Mouse (Mus musculus) lung, postnatal 14 days (tissue): ENCODE results near the gene Rex1bd.

ENCODE experiments used
- DNase-seq: peaks from one replicate; pipeline ENCODE4 v3.0.0; 2021

The Rex1bd gene

DNA sequence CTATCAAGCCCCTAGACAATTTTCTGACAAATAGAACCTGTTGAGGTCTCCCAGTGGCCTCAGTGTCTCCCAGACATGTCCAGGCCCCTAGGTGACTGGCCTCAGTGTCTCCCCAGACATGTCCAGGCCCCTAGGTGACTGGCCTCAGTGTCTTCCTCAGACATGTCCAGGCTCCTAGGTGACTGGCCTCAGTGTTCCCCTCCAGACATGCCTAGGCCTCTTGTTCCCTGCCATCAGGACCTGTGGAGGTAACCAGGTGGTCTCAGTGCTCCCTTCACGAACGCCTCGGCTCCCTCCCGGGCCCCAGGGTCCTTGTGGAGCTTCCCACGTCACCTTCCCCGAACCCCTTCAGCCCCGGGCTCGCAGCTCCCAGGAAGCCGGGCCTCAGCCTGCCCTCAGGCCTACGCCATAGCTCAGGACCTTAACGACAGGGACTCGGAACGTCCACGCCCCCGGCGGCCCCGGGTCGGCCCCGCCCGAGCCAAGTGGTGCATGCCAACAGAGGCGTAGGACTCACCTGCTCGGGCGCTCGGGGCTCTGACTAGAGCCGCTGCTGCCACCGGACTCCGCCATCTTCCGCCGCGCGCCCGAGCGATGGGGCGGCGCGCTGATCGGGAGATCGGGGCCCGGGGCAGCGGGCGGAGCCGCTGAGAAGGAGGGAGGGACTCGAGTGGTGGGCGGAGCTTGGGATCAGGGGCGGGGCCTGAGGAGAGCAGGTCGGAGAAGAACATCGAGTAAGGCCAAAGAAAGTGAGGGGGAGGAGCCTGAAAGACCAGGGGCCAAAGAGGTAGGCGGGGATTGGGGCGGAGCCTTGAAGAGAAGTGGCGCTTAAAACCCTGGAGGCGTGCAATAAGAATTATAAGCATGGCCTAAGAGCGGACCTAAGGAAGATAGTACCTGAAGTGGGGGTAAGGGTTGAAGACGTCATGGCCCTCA, 30.0 kb downstream of the Rex1bd start, which contains the start of gene Klhl26:
Gene Klhl26, minus strand, starts transcription at position 636 of the 936 bp plus-strand sequence.
- DNase-seq = peak; percentile 98

- no peak for DNase-seq
Observed at GRCm38 (mm10) chr8:70471856-70472255, 34.7 kb downstream of the Rex1bd start.

- no peak for DNase-seq
Observed at GRCm38 (mm10) chr8:70469938-70470337, 36.6 kb downstream of the Rex1bd start.

- DNase-seq = no peak
Observed at GRCm38 (mm10) chr8:70469295-70469916, 37.1 kb downstream of the Rex1bd start.

DNA sequence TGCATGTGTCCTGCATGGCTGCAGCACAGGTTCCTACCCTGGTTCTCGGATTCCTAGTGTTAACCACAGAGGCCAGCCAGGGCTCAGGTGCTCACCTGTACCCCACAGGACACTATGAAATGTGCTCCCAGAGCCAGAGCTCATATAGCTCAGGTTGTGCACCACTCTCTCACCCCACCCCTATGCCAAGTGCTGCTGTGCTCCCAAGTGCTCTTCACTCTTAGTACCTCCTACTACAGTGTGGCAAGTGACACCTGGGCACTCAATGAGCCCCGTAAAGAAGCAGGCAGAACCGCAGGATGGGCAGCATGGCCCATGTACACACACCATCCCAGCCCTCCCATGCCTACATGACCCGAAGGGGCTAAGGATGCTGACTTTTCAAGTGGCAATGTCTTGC, 37.8 kb downstream of the Rex1bd start:
- no peak for DNase-seq

DNA sequence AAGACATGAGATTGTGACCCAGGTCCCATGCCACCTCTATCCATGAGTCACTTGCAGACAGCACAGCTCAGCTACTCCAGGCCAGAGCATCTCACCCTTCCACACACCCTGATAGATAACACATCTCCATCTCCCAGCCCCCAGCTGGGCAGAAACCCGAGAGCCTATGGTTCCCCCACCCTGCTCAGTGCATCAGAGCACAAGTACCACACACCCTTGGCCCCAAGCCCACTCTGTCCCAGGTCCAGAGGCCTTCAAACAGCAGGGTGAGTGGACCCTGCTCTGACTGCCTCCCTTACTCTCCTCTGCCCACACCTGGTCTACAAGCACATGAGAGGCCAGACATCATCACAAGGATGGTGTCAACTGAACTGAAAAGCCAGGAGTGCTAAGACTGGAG, 38.6 kb downstream of the Rex1bd start:
- DNase-seq = no peak

DNA sequence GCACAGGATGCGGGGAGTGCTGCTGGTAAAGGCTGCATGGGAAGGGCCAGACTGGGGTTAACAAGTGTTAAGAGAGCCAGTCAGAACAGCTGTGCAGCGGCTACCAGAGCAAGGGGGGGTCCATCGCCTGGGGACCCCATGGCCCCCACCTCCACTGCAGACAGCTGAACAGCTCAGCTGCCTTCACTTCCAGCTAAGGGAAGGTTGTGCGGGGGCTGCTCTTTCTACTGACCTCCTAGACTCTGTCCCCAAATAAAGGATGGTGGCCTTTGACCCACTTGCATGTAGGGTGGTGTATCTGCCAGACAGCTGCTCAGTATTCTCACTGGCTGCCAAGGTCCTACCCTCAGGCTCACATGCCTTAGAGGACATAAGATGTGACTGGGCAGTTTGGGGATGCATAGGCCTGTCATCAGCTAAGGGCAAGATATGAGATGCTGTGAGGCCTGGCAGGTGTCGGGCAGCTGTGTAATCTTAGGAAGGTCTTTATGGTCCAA, 39.3 kb downstream of the Rex1bd start:
- no peak for DNase-seq

GRCm38 (mm10) chr8:70466771-70467170, 39.8 kb downstream of the Rex1bd start:
- no peak for DNase-seq

DNA sequence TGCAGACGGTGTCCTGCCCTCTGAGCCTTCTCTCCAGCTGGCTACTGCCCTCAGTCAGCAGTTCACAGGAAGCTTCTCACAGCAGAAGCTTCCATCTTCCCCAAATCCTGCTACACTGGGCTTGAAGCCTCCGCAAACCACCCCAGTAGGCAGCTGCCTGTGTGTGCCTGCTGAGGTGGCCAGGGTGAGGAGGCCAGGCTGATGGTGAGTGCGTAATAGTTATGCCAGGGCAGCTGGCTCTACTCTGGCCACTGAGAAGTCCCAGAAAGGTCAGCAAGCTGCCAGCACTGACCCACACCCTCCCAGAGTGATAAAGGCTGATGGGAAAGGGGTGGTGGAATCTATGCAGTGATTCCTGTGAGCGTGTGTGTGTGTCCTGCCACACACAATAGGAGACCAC, 40.2 kb downstream of the Rex1bd start:
- no peak for DNase-seq

DNA sequence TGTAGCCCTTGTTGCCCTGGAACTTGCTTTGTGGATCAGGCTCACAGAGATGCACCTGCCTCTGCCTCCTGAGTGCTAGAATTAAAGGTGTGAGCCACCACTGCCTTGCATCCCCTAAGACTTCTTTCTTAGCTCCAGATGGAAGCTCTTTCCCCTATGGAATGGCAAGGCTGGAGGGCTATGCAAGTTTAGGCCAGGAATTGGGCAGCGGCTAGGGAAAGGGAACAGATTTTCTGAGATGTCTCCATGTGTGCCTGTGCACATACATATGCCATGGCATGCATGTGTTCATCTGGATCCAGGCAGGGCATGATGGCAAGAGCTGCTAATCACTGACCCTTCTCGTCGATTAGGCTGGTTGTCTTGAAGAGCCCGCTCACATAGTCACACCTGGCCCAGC, 40.9 kb downstream of the Rex1bd start:
- no peak for DNase-seq

DNA sequence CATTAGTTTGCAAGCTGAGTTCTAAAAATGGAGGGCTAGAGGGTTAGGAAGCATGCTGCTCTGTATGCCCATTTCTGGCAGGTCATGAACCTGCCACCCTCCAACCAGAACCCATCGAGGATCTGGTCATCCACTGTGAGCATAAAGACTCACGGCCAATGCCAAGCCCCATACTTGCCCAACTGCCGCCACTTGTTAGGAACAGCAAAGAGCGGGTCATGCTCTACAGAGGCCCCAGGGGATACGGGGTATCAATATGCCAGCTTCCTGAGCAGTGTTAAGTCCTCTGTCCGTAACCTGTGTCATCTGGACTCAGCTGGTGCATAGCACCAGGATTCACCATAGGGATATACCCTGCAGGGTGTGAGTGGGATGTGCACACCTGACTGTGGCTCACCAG, 42.4 kb downstream of the Rex1bd start:
- DNase-seq = no peak

DNA sequence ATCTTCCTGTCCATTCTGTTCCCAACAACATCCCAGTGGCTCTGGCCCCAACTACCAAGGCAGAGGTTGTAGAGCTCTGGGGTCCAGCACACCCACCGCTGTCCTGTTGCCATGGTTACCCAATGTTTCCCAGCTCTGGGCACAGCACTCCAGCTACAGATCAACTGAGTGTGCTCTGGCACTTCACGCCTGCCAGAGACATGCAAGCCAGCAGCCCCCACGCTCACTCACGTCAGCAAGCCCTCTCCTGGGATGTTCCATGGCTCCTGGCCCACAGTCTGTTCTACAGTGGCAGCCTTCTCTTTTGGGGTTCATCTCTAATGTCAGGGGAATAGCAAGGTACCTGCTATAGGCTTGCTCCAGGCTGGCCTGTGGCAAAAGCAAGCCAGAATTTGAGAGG, 43.2 kb downstream of the Rex1bd start:
- DNase-seq = no peak

DNA sequence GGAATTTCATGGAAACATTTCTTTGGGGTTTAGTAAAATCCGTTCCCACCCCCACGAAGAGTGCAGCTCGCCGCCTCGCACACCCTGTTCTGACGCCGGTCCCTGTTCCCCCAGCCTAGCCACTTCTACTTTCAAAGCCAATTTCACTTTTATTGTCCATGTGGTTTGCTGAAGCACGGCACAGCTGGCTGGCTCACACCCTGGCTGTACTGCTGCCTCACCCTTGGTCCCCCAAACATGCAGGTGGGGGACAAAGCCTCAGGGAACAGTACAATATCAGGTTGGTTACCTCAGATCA, 44.1 kb downstream of the Rex1bd start:
- DNase-seq = no peak

- DNase-seq = no peak
Observed at GRCm38 (mm10) chr8:70461765-70462515, 44.6 kb downstream of the Rex1bd start.

DNA sequence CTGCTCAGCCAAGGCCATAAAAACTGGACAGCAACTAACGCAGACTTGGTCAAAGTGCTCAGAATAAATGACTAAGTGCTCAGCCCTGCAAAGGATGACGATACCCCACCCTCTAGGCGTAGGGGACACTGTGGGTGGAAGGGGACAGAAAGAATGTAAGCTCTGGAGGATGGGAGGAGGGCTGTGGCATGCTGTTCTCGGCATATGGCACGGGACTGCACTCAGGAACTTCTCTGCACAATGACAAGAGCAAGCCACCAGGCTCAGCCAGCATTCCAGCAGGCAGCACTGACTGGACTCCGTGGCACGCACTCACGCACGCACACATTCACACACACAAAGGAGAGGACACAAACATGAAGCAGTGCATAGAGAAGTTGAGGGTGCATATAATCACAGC, 45.9 kb downstream of the Rex1bd start:
- DNase-seq = no peak

DNA sequence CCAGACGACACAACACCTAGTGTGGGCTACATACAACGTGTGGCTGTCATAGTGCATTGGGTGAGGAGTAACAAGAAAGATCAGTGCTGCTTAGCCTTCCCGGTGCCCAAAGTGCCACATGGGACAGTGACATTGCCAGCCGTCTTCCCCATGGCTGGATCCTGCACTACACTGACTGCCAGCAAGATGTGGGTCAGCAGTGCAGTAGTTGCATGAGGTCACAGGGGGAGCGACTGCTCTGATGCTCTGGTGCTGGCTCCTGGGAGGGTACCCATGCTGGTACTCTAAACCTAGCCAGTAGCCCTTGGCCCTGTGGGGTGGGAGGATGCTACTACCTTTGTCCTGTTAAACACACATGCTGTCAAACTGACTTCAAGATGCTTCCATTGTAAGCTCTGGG, 46.4 kb downstream of the Rex1bd start:
- DNase-seq = no peak

DNA sequence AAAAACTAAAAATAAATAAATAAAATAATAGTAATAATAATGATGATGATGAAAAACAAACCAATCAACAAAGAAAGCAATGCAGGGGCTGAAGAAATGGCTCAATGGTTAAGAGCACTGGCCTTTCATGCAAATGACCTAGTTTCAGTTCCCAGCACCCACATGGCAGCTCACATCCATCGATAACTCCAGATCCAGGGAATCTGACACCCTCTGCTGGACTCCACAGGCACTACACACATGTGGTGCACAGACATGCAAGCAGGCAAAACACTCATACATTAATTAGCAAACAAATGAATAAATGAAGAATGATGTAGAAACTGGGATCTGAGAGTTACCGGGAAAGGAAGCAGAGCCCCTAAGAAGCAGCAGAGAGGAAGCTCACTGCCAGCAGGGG, 46.9 kb downstream of the Rex1bd start:
- DNase-seq = no peak

GRCm38 (mm10) chr8:70458462-70458861, 48.1 kb downstream of the Rex1bd start:
- no peak for DNase-seq

DNA sequence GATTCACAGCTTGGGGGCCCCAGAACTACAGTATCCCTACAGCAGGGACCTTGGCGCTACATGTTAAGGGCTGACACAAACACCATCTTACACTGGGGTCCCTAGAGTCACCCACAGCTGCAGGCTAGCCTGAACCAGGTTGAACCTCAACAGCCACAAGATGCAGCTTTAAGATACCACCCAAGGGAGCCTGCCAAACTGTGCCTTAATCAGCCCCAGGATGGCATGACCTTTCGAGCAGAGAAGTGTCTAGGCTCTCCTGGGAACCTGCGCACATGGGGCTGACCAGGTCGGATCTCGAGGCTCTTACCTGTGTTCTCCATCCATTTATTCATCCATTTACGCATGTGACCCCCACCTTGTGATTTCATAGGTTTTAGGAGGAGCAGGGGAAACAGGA, 48.7 kb downstream of the Rex1bd start:
- DNase-seq = no peak

DNA sequence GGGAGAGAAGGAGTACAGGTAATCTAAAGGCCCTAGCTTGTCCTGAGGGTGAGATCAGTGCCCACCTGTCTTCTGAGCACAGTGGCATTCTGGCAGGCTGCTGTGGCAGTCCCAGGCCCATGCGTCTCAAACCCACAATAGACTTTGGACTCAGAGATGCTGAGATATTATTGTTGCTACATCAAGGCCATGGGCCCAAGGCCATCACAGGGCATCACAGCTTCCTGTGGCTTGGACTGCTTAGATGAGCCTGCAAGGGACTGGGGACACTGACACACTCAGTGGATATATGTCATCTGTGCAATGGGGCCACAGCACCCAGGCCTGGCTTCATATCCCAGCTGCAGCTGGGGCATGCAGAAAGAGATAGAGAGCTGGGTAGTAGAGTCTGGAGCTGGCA, 49.6 kb downstream of the Rex1bd start:
- no peak for DNase-seq
